Mouse (Mus musculus) 3T3-L1 (cell line): ENCODE measurements around the gene Mt1.

Source experiments
- DNase-seq: peaks from one replicate; pipeline ENCODE4 v3.0.0-alpha.2; 2015; ENCODE audit warnings: low read depth, low spot score

Mt1 gene

DNA sequence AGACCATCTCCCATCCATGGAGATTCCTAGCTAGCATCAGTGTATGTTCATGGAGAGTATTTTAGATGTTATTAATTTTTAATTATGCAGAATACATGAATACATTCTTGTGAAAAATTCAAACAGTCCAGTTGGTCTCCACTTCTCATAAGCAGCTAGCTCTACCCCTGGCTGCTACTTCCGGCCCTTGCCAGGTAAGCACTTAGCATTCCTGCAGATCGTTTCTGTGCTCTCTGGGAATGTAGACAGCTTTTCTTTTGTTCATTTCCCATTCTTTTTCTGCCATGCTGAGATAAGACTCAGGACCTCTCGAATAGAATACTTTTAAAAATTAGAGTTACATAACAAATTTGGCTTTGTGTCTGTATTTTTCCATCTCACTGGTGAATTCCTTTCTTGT, 25.2 kb downstream of the Mt1 start:
- no peak for DNase-seq

GRCm38 (mm10) chr8:94205736-94206135, 26.9 kb downstream of the Mt1 start:
- DNase-seq, result peak; percentile 90

DNA sequence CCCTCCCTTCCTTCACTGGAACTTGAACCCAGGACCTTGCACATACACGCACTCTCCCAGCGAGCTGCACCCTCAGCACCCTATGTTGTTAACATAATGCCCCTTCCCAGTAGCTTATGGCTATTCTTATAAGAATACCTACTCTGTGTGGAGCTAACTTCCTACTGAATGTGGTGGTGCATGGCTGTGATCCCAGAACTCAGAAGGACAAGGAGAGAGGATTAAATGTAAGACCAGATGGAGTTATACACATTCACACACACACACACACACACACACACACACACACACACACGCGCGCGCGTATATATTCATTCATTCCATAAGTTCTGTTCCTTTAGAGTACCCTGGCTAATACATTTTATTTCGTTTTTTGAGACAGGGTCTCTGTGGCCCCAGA, 27.4 kb downstream of the Mt1 start:
- DNase-seq, result no peak

- no peak for DNase-seq
Observed at GRCm38 (mm10) chr8:94207491-94207890, 28.6 kb downstream of the Mt1 start.

DNA sequence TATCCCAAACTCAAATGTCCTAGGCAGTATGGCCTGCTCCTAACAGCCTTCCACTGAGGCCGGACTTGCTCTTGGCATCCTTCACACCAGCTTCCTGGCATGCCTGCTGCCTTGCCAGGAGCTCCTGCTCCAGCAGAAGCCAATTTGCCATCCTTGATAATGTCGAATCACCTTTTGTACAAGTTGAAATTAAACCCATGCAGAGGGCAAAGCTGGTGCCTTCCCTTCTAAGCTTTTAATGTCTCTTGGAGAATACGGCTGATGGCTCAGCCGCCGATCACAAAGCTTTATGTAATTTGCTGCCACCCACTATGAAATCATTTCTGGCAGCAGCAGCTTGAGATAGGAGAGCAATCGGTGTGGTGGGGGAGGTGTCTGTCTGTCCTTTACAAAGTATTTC, 30.8 kb downstream of the Mt1 start:
- no peak for DNase-seq

DNA sequence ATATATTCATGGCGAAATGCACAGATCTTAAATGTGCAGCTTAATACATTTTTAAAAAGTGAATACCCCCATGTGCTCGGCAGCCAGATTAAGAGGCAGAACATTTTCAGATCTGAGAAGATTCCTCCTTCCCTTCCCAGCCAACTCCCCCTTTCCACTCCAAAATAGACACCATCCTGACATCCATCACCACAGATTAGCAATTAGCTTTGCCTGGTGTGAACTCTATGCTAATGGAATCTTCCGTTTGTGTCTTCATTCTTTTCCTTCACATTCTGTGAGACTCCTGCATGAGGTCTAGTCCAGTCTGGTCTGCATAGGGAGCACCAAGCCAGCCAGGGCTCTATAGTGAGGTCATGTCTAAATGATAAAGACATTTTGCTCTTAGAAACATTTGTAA, 31.3 kb downstream of the Mt1 start:
- no peak for DNase-seq

- DNase-seq, result no peak
Observed at GRCm38 (mm10) chr8:94213819-94214218, 34.9 kb downstream of the Mt1 start.

DNA sequence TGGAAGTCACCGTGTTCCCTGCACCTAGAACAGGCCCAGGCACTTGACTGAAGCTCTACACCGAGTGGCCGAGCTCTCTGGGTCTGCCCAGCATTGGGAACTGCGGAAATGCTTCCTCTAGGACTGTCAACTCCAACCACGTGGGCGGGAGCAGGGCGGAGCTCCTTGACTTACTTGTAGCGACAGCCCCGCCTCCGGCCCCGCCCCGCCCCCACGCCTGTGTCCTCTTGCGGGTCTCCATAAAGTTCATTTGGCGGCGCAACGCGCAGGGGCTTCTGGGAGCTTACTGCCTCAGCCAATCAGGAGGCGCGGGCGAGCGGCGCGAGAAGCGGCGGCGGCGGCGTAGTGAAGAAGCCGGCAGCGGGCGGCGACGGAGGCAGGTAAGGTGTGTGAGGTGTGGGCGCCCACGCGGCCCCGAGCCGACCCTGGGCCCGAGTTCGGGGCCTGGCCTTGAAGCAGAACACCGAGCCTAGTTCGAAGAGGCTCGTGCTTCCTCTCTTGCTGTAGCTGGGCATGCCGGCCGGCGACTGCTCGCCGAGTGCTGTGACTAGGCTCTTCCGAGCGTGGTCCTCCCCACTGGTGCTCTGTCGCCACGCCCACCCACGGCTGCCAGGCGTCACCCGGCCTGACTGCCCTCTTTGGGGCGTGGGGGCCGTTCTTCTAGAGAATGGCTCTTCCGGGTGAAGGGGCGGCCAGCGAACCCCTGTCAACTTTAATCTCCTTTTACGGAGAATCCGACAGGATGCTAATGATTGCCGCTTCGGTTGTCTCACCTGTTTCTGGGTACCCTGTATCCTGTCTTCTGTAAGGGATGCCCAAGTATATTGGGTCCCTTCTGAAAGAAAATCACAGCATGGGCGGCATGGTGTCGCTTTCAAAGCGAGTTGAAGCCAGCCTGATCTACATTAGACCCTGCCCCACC, 35.6 kb downstream of the Mt1 start, which contains the start of gene Nup93:
Gene Nup93, plus strand, starts transcription at position 313 of the 922 bp plus-strand sequence.
- peak; percentile 99 for DNase-seq

GRCm38 (mm10) chr8:94227381-94227939, 48.6 kb downstream of the Mt1 start:
- peak; percentile 70 for DNase-seq
